Mouse (Mus musculus) kidney, postnatal 0 days (tissue): ENCODE measurements at regions not wholly inside any gene's neighbourhood (a gene's known extent, or its start where the extent isn't known, plus 50 kb on each side); places are given as distances from the start of the nearest gene placed in this dataset.

Experiments
- ATAC-seq: fragments of 200-750 bp; cut with Nextera tagmentation; replicated peaks from 2 replicates; pipeline ENCODE4 v1.8.0; 2017; ENCODE audit warnings: low read depth, moderate number of reproducible peaks, moderate TSS enrichment, moderate library complexity; ENCODE audit not compliant: low FRiP score
- DNase-seq: peaks from one replicate; pipeline ENCODE4 v3.0.0-alpha.2; 2016; ENCODE audit warnings: low spot score
- H3K27ac ChIP-seq: fragments of 300-500 bp; sonication (generic); 2 replicates; pipeline ENCODE4 v1.5.1; 2014; ENCODE audit warnings: mild to moderate bottlenecking
- H3K27me3 ChIP-seq: fragments of 300-500 bp; sonication (generic); 2 replicates; pipeline ENCODE4 v1.6.1; 2014; ENCODE audit warnings: low read length, mixed read lengths; ENCODE audit not compliant: insufficient read depth
- H3K36me3 ChIP-seq: fragments of 300-500 bp; sonication (generic); 2 replicates; pipeline ENCODE4 v1.6.1; 2014; ENCODE audit warnings: low read length, mixed read lengths; ENCODE audit not compliant: insufficient read depth
- H3K4me1 ChIP-seq: fragments of 300-500 bp; sonication (generic); replicated peaks from 2 replicates; pipeline ENCODE4 v1.6.1; 2014; ENCODE audit warnings: antibody characterized with exemption, low read length, mixed read lengths; ENCODE audit not compliant: insufficient read depth
- H3K4me2 ChIP-seq: fragments of 300-500 bp; sonication (generic); 2 replicates; pipeline ENCODE4 v1.6.1; 2014; ENCODE audit warnings: mild to moderate bottlenecking, low read length, moderate library complexity, mixed read lengths
- H3K4me3 ChIP-seq: fragments of 300-500 bp; sonication (generic); replicated peaks from 2 replicates; pipeline ENCODE4 v1.5.1; 2014; ENCODE audit warnings: low read depth, low read length
- H3K9ac ChIP-seq: fragments of 300-500 bp; sonication (generic); 2 replicates; pipeline ENCODE4 v1.6.1; 2014; ENCODE audit warnings: low read depth, low read length
- H3K9me3 ChIP-seq: fragments of 300-500 bp; sonication (generic); replicated peaks from 2 replicates; pipeline ENCODE4 v1.6.1; 2016; ENCODE audit warnings: low read length, inconsistent platforms, mixed read lengths
- CTCF ChIP-seq: IDR thresholded peaks from 2 replicates; pipeline ENCODE4 v1.5.1; 2016; ENCODE audit warnings: antibody characterized with exemption, low read depth, mild to moderate bottlenecking, moderate library complexity
- WGBS: fragments of 180-500 bp; shearing (Covaris S2); extraction: QIAGEN DNeasy Blood & Tissue Kit; methylation state at CpG from one replicate; pipeline ENCODE4 v1.1.7; 2014; 5-methylcytosine and 5-hydroxymethylcytosine counted together

DNA sequence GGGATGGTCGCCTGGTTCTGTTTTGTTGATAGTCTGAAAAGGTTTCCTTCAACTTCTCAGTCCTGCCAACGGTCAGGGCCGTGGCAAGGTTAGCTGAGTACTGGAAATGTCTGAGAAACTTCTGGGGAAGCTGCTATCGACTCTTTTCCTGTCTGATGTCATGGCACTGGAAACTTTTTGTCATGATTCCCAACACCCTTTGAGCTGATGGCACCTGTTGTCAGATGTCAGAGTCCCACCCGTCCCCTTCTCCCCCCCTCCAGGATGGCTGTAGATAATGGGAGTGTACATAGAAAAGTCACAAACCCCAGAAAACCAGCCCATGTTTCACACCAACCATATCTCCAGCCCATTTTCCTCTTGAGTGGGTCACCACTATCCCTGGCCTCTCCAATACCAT lies 167.0 kb downstream of the Ackr3 start:
- Histone ChIP-seq H3K27ac (no peak overlapping the region), H3K4me2 (no peak overlapping the region), H3K36me3 (no peaks in the 10 kb centered on the region), H3K9me3 (no peaks in the 10 kb centered on the region), H3K9ac (no peak overlapping the region), H3K4me3 (no peak overlapping the region), H3K4me1 (no peaks in the 10 kb centered on the region), H3K27me3 (no peaks in the 10 kb centered on the region)
- WGBS, result 86% methylated on average over 5 of the region's 5 CpGs
- ATAC-seq (no peak), DNase-seq (no peak)
- TF ChIP-seq CTCF, result no peak

DNA sequence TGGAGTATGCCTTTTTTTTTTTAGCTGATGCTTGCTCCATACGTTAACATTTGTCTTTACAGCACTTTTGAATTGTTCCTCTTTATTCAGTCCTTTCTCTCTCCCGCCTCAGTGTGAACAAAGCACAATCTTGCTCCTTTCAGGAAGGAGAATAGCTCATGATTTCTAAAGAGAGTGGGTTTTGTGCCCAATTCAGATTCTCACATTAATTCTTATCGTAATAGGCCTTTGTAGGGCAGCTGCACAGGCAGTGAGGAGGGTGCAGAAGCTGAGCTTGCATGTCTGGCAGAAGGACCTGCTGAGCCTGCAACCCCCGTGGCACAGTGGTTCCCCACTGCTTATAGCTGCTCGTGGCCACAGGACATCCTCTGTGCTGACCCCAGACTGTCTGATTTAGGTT lies 169.2 kb downstream of the Ackr3 start:
- no peak overlapping the region for H3K9ac ChIP-seq
- no peak for ATAC-seq
- H3K4me2 ChIP-seq, result no peak overlapping the region
- H3K27me3 ChIP-seq, result no peaks in the 10 kb centered on the region
- WGBS, result 87% methylated on average over 5 of the region's 5 CpGs
- no peak for DNase-seq
- TF ChIP-seq CTCF, result no peak
- no peaks in the 10 kb centered on the region for H3K36me3 ChIP-seq
- no peaks in the 10 kb centered on the region for H3K9me3 ChIP-seq
- no peaks in the 10 kb centered on the region for H3K4me1 ChIP-seq
- no peak overlapping the region for H3K4me3 ChIP-seq
- H3K27ac ChIP-seq, result no peak overlapping the region

DNA sequence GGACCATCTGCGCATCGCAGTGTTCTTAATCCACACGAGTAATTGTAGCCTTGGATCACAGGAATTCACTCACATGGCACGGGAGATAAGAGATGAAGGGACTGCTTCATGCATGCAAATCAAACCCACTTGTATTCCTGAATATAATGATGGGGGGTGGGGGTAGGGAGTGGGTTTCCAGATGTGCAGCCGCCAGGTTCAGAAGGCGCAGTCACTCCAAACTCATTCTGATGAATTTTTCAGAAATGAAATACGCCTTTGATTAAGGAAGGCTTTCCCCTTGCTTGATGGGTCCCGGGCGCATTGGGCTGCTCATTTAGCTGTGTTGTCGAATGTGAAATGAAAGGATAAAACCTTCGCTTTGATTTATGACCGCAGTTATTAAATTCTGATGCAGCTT lies 170.7 kb downstream of the Ackr3 start:
- no peak for DNase-seq
- no peak for TF ChIP-seq CTCF
- no peak for ATAC-seq

DNA sequence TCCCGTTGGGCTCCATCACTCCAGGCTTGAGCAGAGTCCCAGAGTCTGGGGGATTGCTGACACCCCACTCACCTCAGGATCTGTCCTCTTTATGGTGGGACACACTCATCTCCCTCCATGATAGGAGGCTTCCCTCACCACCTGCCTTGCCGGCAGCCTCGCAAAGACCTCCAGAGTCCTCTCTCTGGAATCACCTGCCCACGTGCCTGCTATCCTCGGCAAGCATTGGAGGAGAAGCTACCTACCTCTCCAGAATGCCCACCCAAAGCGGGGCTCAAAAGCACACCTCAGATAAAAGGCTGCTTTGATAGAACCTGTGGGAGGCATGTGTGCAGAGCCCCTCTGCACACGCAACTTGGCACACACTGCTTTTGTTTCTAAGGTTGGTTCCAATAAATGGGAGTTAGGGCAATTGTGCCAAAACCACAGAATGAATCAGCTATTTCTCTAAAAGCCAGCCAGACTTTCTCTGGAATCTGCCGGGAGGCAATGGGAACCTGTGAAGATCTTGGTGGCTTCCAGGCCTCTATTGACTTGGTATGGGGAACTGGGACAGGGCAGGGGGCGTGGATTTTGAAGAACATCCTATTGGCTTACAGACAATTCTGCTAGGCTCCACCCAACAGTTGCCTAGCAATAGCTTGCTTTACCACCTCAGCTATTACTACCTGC lies 176.4 kb downstream of the Ackr3 start:
- Histone ChIP-seq H3K9ac (no peak overlapping the region), H3K9me3 (no peaks in the 10 kb centered on the region), H3K4me1 (no peaks in the 10 kb centered on the region), H3K4me2 (no peak overlapping the region), H3K4me3 (no peak overlapping the region), H3K36me3 (no peaks in the 10 kb centered on the region), H3K27ac (no peak overlapping the region), H3K27me3 (no peaks in the 10 kb centered on the region)
- ATAC-seq (no peak), DNase-seq (no peak)
- TF ChIP-seq CTCF, result no peak
- 91% methylated on average over 9 of the region's 9 CpGs for WGBS

More for the DNA sequence above, 170.7 kb downstream of the Ackr3 start:
- H3K4me3 ChIP-seq, result no peak overlapping the region
- H3K4me1 ChIP-seq, result no peaks in the 10 kb centered on the region
- H3K4me2 ChIP-seq, result no peak overlapping the region
- WGBS, result 54% methylated on average over 12 of the region's 12 CpGs
- no peaks in the 10 kb centered on the region for H3K9me3 ChIP-seq
- H3K36me3 ChIP-seq, result no peaks in the 10 kb centered on the region
- H3K27ac ChIP-seq, result no peak overlapping the region
- no peak overlapping the region for H3K9ac ChIP-seq
- H3K27me3 ChIP-seq, result no peaks in the 10 kb centered on the region

DNA sequence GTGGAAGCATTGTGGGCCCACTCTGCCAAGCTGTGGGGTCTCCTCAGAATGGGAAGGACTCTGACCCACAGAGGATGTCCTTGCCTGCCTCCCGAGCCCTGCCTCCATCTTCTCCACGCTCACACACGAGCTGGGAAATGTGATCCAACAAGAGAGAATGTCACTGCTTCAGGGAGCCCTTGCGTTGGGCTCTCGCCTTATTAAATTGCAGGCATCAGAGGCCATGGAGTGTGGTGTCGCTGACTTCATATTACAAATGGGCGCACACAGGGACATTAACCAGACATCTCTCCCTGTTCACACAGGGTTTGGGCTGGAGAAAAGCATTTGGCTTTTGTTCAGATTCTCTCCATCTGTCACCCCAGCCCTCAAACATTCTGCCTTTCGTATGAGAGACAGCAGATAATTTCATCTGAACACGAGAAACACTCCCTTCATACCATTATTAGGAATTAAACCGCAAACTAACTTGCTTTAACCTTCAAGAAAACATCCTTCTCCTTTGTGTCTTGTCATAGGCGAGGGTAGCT lies 179.2 kb downstream of the Ackr3 start:
- Histone ChIP-seq H3K4me2 (no peak overlapping the region), H3K9me3 (no peaks in the 10 kb centered on the region), H3K27me3 (no peaks in the 10 kb centered on the region), H3K27ac (no peak overlapping the region), H3K4me1 (no peaks in the 10 kb centered on the region), H3K4me3 (no peak overlapping the region), H3K9ac (no peak overlapping the region), H3K36me3 (no peaks in the 10 kb centered on the region)
- TF ChIP-seq CTCF, result no peak
- DNase-seq (no peak), ATAC-seq (no peak)
- 63% methylated on average over 11 of the region's 11 CpGs for WGBS

DNA sequence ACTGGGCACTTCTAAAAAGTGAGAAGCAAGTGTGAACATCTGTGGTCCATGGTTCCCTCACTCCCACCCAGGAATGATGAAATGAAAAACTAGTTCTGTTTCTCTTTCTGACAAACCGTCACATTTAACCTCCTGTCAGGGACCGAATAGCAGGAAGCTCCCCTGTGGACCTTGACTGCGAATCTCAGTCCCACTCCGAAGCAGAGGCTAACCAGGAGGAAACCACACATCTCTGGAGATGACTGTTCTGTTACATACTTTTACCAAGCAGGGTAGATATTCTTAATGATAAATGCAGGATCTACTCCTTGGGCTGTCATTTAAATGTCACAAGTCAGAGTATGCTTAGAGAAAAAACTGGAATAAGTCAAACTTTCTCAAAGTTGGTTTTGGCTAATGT lies 181.2 kb downstream of the Ackr3 start:
- Histone ChIP-seq H3K27ac (no peak overlapping the region), H3K9ac (no peak overlapping the region), H3K4me2 (no peak overlapping the region), H3K4me3 (no peak overlapping the region), H3K4me1 (no peaks in the 10 kb centered on the region), H3K27me3 (no peaks in the 10 kb centered on the region), H3K36me3 (no peaks in the 10 kb centered on the region), H3K9me3 (no peaks in the 10 kb centered on the region)
- WGBS, result 68% methylated on average over 4 of the region's 4 CpGs
- ATAC-seq, result no peak
- DNase-seq, result no peak
- no peak for TF ChIP-seq CTCF

DNA sequence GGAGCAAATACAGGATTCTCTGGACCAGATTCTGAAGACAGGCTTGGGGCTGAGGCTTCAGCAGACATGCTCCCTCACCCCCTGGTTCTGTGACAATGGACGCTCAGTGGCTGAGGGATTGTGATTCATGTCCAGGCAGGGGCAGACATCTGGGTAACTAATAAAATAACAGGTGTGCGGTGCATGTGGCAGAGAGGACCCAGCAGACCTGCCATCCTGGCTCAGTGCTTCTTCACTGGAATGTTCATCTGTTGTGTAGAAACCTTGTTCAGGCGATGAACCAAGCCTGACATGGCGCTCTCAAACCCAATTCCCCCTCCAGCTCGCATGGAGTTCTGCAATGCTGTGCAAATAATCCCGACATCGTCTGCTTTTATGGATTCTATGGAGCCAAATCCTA lies 183.0 kb downstream of the Ackr3 start:
- DNase-seq, result no peak
- 81% methylated on average over 7 of the region's 7 CpGs for WGBS

More for the DNA sequence above, 183.0 kb downstream of the Ackr3 start:
- ATAC-seq, result no peak
- no peak overlapping the region for H3K4me3 ChIP-seq
- H3K9me3 ChIP-seq, result no peaks in the 10 kb centered on the region
- no peaks in the 10 kb centered on the region for H3K27me3 ChIP-seq
- no peak overlapping the region for H3K4me2 ChIP-seq
- no peaks in the 10 kb centered on the region for H3K36me3 ChIP-seq
- H3K4me1 ChIP-seq, result no peaks in the 10 kb centered on the region
- H3K27ac ChIP-seq, result no peak overlapping the region
- no peak overlapping the region for H3K9ac ChIP-seq
- TF ChIP-seq CTCF, result no peak
